ENCODE assay signal across 13 mouse cellular contexts in the genomic region with DNA sequence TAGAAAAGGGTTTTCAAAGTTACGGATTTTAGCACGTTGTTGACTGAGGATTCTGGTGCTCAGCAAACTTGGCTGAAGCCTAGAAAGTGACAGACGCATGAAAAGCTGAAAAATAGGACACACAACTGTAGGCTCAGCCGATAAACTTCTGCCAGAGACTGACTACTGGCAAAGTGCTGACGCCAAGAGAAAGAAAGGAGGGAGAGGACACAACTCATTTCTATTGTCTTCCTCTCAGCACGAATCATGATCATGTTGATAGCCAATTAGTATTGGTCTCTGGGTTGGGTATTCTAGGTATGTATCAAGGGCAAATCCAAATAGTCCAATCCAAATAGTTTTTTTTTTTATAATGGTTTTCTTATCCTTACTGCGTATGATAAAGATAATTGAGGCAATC.
"Had no signal": no experiment of that assay in that cellular context is flagged by ENCODE, and none has a peak within 500 bp of the region (broad histone marks: within the 10 kb centered on the region; RNA-seq: fewer than 3 reads in every experiment).

No protein-coding gene starts in this region.

- DNase-seq: gastrocnemius, adult 2 months; gastrocnemius, postnatal 10 days; gastrocnemius, postnatal 25 days; heart, adult 18-20 months; heart, postnatal 4 days; kidney, adult 11 months; kidney, adult 2 months; kidney, adult 9 months; kidney, postnatal 14 days; kidney, postnatal 36 days; layer of hippocampus, adult 9-11 months; layer of hippocampus, postnatal 36 days; left cerebral cortex, postnatal 4 days had no signal
